ENCODE assay signal across 24 mouse cellular contexts in the genomic region with DNA sequence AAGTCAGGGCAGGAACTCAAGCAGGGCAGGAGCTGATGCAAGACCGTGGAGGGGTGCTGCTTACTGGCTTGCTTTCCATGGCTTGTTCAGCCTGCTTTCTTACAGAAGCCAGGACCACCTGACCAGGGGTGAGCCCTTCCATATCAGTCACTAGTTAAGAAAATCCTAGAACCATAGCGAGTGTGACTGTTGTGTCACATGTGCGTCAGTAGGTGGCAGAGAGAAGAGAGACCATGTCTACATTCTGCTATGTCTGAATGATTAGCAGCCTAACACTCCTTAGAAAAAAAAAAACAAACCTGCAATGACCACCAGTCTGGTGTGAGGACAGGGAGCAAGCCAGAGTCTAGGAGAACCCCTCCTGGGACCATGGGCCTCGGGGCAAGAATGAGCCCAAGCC.
DNase-seq lines count a peak whose midpoint lies in the region; ATAC-seq and TF ChIP-seq lines count a peak whose summit lies in the region.
"Had no signal": no experiment of that assay in that cellular context is flagged by ENCODE, and none has a peak within 500 bp of the region (broad histone marks: within the 10 kb centered on the region; RNA-seq: fewer than 3 reads in every experiment).

No protein-coding gene starts in this region.

- no peaks in the 10 kb centered on the region for H3K36me3 ChIP-seq in heart, embryonic 10.5 days
- no peaks in the 10 kb centered on the region for H3K36me3 ChIP-seq in heart, postnatal 0 days (replicated peaks; ENCODE audit: control insufficient read depth, insufficient read depth, low read length)
- H3K36me3 ChIP-seq in CH12.LX (replicated peaks in 1 of 2; ENCODE audit: control insufficient read depth in 1 of 2, insufficient read depth in 1 of 2, low read length in 1 of 2): no peaks in the 10 kb centered on the region
- H3K36me3 ChIP-seq: embryonic facial prominence, embryonic 10.5 days; hindbrain, embryonic 13.5 days; limb, embryonic 10.5 days; lung, embryonic 15.5 days; midbrain, embryonic 12.5 days; stomach, embryonic 15.5 days had no signal

- intact Hi-C loops in heart, postnatal 14 days (cut with DNase I): loop anchor here (5.0 kb wide), 1 partner anchor 328 kb away; no protein-coding TSS in a partner anchor
- intact Hi-C loops in left cerebral cortex, adult 2 months (cut with DNase I): no loop called here

- DNase-seq in heart, embryonic 10.5 days (ENCODE audit: low spot score): no peak
- no peak for DNase-seq in heart, postnatal 14 days
- no peak for DNase-seq in heart, postnatal 0 days (ENCODE audit: low spot score)
- no peak for DNase-seq in heart, adult 18-20 months
- no peak for DNase-seq in left cerebral cortex, adult 2 months (ENCODE audit: extremely low spot score in 1 of 2, low spot score in 2 of 2)
- DNase-seq in left cerebral cortex, adult 18-20 months (ENCODE audit: low spot score in 2 of 2): no peak
- peak; percentile 5 for DNase-seq in CH12.LX (ENCODE audit: extremely low read depth)
- DNase-seq in cerebellum, adult 2 months: no peak
- DNase-seq: adrenal gland, postnatal 25 days; cerebellum, adult 9-11 months; gastrocnemius, postnatal 10 days; kidney, postnatal 4 days; layer of hippocampus, adult 9-11 months; thymus, adult 18-20 months; thymus, postnatal 4 days had no signal

- H3K9ac ChIP-seq in heart, postnatal 0 days (replicated peaks; ENCODE audit: low read depth, low read length): no peak overlapping the region
- H3K9ac ChIP-seq in CH12.LX (ENCODE audit: insufficient read depth, low read depth): no peak overlapping the region
- H3K9ac ChIP-seq: hindbrain, embryonic 13.5 days; lung, embryonic 15.5 days; midbrain, embryonic 12.5 days; stomach, embryonic 15.5 days had no signal

- no peaks in the 10 kb centered on the region for H3K79me2 ChIP-seq in CH12.LX (replicated peaks; ENCODE audit: control insufficient read depth, extremely low read depth, insufficient read depth, poor library complexity, severe bottlenecking)

- peak overlapping the region; percentile 89 for H3K27ac ChIP-seq in heart, embryonic 10.5 days
- 0 out of 2 replicates have a peak overlapping the region, but pooled peaks have one; percentile 90 for H3K27ac ChIP-seq in heart, postnatal 0 days (ENCODE audit: low read depth)
- no peak overlapping the region for H3K27ac ChIP-seq in left cerebral cortex, adult 2 months
- no peak overlapping the region for H3K27ac ChIP-seq in CH12.LX (ENCODE audit: insufficient read depth, low read depth)
- no peak overlapping the region for H3K27ac ChIP-seq in cerebellum, adult 2 months (ENCODE audit: insufficient read depth, low read length)
- H3K27ac ChIP-seq: embryonic facial prominence, embryonic 10.5 days; hindbrain, embryonic 13.5 days; limb, embryonic 10.5 days; lung, embryonic 15.5 days; macrophage; midbrain, embryonic 12.5 days; stomach, embryonic 15.5 days had no signal

- no peak for TF ChIP-seq POLR2A in CH12.LX (IDR thresholded peaks at IDR 0.05; ENCODE audit: low read depth, low read length)
- no peak for TF ChIP-seq POLR2A in cerebellum, adult 2 months (IDR thresholded peaks at IDR 0.05; ENCODE audit: borderline replicate concordance, insufficient read depth, low read length)

- peak; percentile 48 for TF ChIP-seq CTCF in heart, postnatal 0 days (IDR thresholded peaks at IDR 0.05; ENCODE audit: low read depth)
- peak; percentile 32 for TF ChIP-seq CTCF in left cerebral cortex, adult 2 months (IDR thresholded peaks at IDR 0.05)
- peak in 1 of 2 experiments; percentile 47; a peak in 2 of 4 replicates for TF ChIP-seq CTCF in CH12.LX (conservative IDR thresholded peaks at IDR 0.05 in 1 of 2, IDR thresholded peaks at IDR 0.05 in 1 of 2; ENCODE audit: low read depth in 2 of 2, low read length in 2 of 2)
- no peak for TF ChIP-seq CTCF in cerebellum, adult 2 months (IDR thresholded peaks at IDR 0.05; ENCODE audit: borderline replicate concordance, insufficient read depth, low read depth, low read length)

- H3K4me2 ChIP-seq in heart, postnatal 0 days (ENCODE audit: low read depth, low read length): no peak overlapping the region
- no peak overlapping the region for H3K4me2 ChIP-seq in CH12.LX (ENCODE audit: insufficient read depth, low read depth, poor library complexity, severe bottlenecking)
- H3K4me2 ChIP-seq: hindbrain, embryonic 13.5 days; lung, embryonic 15.5 days; midbrain, embryonic 12.5 days; stomach, embryonic 15.5 days had no signal

- in situ Hi-C loops in CH12.LX (cut with MboI; ENCODE audit: low pct_ligation_motif_present, low pct_unique_long_range_greater_than_20kb, low sequenced_read_pairs): no loop called here

- dilution Hi-C loops in CH12.LX (cut with MboI; ENCODE audit: extremely low pct_ligation_motif_present, extremely low pct_unique_long_range_greater_than_20kb, low sequenced_read_pairs): no loop called here

- ATAC-seq in heart, postnatal 0 days (ENCODE audit: insufficient read depth, low read depth): no peak
- ATAC-seq: forebrain, embryonic 16.5 days; inflammation-experienced regulatory T-cells, adult 6 months had no signal

- WGBS in heart, embryonic 10.5 days: 73% methylated on average over 4 of the region's 4 CpGs
- 72% methylated on average over 4 of the region's 4 CpGs for WGBS in heart, postnatal 0 days
- 83% methylated on average over 4 of the region's 4 CpGs for WGBS in cerebellum, adult 2 months

- no peak for TF ChIP-seq EP300 in heart, postnatal 0 days (IDR thresholded peaks at IDR 0.05; ENCODE audit: low read depth)
- no peak for TF ChIP-seq EP300 in CH12.LX (IDR thresholded peaks at IDR 0.05; ENCODE audit: low read length)

- peak; percentile 34 for TF ChIP-seq RAD21 in CH12.LX (IDR thresholded peaks at IDR 0.05; ENCODE audit: low read depth, low read length)

- H3K4me1 ChIP-seq in heart, embryonic 10.5 days: peaks cover 56% of the 10 kb centered on the region
- H3K4me1 ChIP-seq in heart, postnatal 0 days (ENCODE audit: control insufficient read depth, insufficient read depth): peaks cover 10% of the 10 kb centered on the region; the same call in 1 of the 2 replicates
- H3K4me1 ChIP-seq in CH12.LX (ENCODE audit: control insufficient read depth in 1 of 2, insufficient read depth in 2 of 2): 0 out of 4 replicates have a peak, but pooled peaks cover 0 to 3% of the 10 kb centered on the region in 2 experiments
- H3K4me1 ChIP-seq in cerebellum, adult 2 months (ENCODE audit: control insufficient read depth, insufficient read depth, low read length): no peaks in the 10 kb centered on the region
- H3K4me1 ChIP-seq: midbrain, embryonic 12.5 days; stomach, embryonic 15.5 days had no signal

- no peak overlapping the region for H3K4me3 ChIP-seq in heart, embryonic 10.5 days
- no peak overlapping the region for H3K4me3 ChIP-seq in heart, postnatal 0 days (ENCODE audit: low read depth, low read length)
- no peak overlapping the region for H3K4me3 ChIP-seq in left cerebral cortex, adult 2 months
- H3K4me3 ChIP-seq in CH12.LX (replicated peaks in 1 of 3; ENCODE audit: low read depth in 2 of 3, low read length in 2 of 3, poor library complexity in 1 of 3): no peak overlapping the region
- H3K4me3 ChIP-seq in cerebellum, adult 2 months (replicated peaks; ENCODE audit: insufficient read depth, low read depth, low read length): no peak overlapping the region
- H3K4me3 ChIP-seq: embryonic facial prominence, embryonic 10.5 days; hindbrain, embryonic 13.5 days; limb, embryonic 10.5 days; lung, embryonic 15.5 days; midbrain, embryonic 12.5 days; stomach, embryonic 15.5 days had no signal

- no peaks in the 10 kb centered on the region for H3K9me3 ChIP-seq in heart, embryonic 10.5 days
- no peaks in the 10 kb centered on the region for H3K9me3 ChIP-seq in heart, postnatal 0 days (replicated peaks; ENCODE audit: control insufficient read depth, low read length)
- H3K9me3 ChIP-seq in CH12.LX (replicated peaks; ENCODE audit: low read length): peaks cover 4% of the 10 kb centered on the region
- H3K9me3 ChIP-seq: embryonic facial prominence, embryonic 10.5 days; hindbrain, embryonic 13.5 days; limb, embryonic 10.5 days; lung, embryonic 15.5 days; midbrain, embryonic 12.5 days; stomach, embryonic 15.5 days had no signal

- no peaks in the 10 kb centered on the region for H3K27me3 ChIP-seq in heart, embryonic 10.5 days (ENCODE audit: insufficient read depth, poor library complexity, severe bottlenecking)
- H3K27me3 ChIP-seq in heart, postnatal 0 days (ENCODE audit: control insufficient read depth, insufficient read depth, low read length): no peaks in the 10 kb centered on the region
- H3K27me3 ChIP-seq in CH12.LX (replicated peaks): no peaks in the 10 kb centered on the region
- no peaks in the 10 kb centered on the region for H3K27me3 ChIP-seq in cerebellum, adult 2 months (ENCODE audit: control insufficient read depth, insufficient read depth, low read length)
- H3K27me3 ChIP-seq: hindbrain, embryonic 13.5 days; lung, embryonic 15.5 days; midbrain, embryonic 12.5 days; stomach, embryonic 15.5 days had no signal

TF ChIP-seq in CH12.LX, 34 proteins besides CTCF, POLR2A, EP300 and RAD21:
- TF ChIP-seq SIN3A (IDR thresholded peaks at IDR 0.05; ENCODE audit: low read length) (no peak), MAFK (IDR thresholded peaks at IDR 0.05; ENCODE audit: insufficient replicate concordance, low read length) (no peak), SMC3 (IDR thresholded peaks at IDR 0.05; ENCODE audit: low read depth, low read length) (peak; percentile 48), USF1 (IDR thresholded peaks at IDR 0.05; ENCODE audit: low read depth, low read length) (no peak), TCF12 (IDR thresholded peaks at IDR 0.05; ENCODE audit: low read depth, low read length) (no peak), BHLHE40 (IDR thresholded peaks at IDR 0.05; ENCODE audit: low read depth, low read length) (no peak), CHD1 (IDR thresholded peaks at IDR 0.05; ENCODE audit: low read depth, low read length) (no peak)

Comparison
In these comparisons a context has a peak if more than half of its experiments do, and no peak if none do; other contexts are left out.
1. H3K27ac ChIP-seq: peak in heart, embryonic 10.5 days (single experiment) and heart, postnatal 0 days (single experiment); none in left cerebral cortex, adult 2 months (single experiment), CH12.LX (single experiment) and cerebellum, adult 2 months (single experiment).